In the genomic region with DNA sequence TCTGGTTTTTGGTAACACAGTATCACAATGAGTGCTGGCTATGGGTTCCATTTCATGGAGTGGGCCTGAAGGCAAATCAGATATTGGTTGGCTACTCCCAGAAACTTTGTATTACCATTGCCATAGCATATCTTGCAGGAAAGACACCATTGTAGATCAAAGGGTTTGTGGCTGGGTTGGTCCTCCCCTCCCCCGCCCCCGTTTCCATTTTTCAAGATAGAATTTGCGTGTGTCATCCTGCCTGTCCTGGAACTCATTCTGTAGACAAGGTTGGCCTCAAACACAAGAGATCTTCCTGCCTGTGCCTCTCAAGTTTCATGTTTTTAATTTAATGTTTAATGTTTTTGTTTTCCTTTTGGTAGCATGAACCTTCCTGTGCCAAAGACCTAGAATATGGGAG, we compare ENCODE assay signal across 24 mouse cellular contexts.
DNase-seq lines count a peak whose midpoint lies in the region; ATAC-seq and TF ChIP-seq lines count a peak whose summit lies in the region.
"Had no signal": no experiment of that assay in that cellular context is flagged by ENCODE, and none has a peak within 500 bp of the region (broad histone marks: within the 10 kb centered on the region; RNA-seq: fewer than 3 reads in every experiment).

No protein-coding gene starts in this region.

- no peak for TF ChIP-seq CTCF in CH12.LX (conservative IDR thresholded peaks at IDR 0.05 in 1 of 2, IDR thresholded peaks at IDR 0.05 in 1 of 2; ENCODE audit: low read depth in 2 of 2, low read length in 2 of 2)

- H3K79me2 ChIP-seq in CH12.LX (replicated peaks; ENCODE audit: control insufficient read depth, extremely low read depth, insufficient read depth, poor library complexity, severe bottlenecking), result peaks cover 86% of the 10 kb centered on the region

- TF ChIP-seq EP300 in CH12.LX (IDR thresholded peaks at IDR 0.05; ENCODE audit: low read length), result no peak

- peaks cover 26 to 73% of the 10 kb centered on the region in 2 experiments for H3K36me3 ChIP-seq in CH12.LX (replicated peaks in 1 of 2; ENCODE audit: control insufficient read depth in 1 of 2, insufficient read depth in 1 of 2, low read length in 1 of 2)

- TF ChIP-seq RAD21 in CH12.LX (IDR thresholded peaks at IDR 0.05; ENCODE audit: low read depth, low read length), result no peak

- peak; percentile 57 for ATAC-seq in inflammation-experienced regulatory T-cells, adult 6 months
- ATAC-seq in monocyte, adult 5-6 weeks (replicated peaks; ENCODE audit: insufficient number of reproducible peaks, low FRiP score, low TSS enrichment, poor library complexity, severe bottlenecking), result no peak
- ATAC-seq: forebrain, embryonic 13.5 days; forebrain, embryonic 16.5 days; hindbrain, embryonic 16.5 days had no signal

- peaks cover 13 to 71% of the 10 kb centered on the region in 2 experiments; a peak in 3 of 4 replicates for H3K4me1 ChIP-seq in CH12.LX (ENCODE audit: control insufficient read depth in 1 of 2, insufficient read depth in 2 of 2)

- no peak overlapping the region for H3K4me2 ChIP-seq in CH12.LX (ENCODE audit: insufficient read depth, low read depth, poor library complexity, severe bottlenecking)
- H3K4me2 ChIP-seq: forebrain, embryonic 13.5 days; heart, embryonic 13.5 days had no signal

- H3K27ac ChIP-seq in CH12.LX (ENCODE audit: insufficient read depth, low read depth), result 0 out of 2 replicates have a peak overlapping the region, but pooled peaks have one; percentile 7
- H3K27ac ChIP-seq: forebrain, embryonic 10.5 days; forebrain, embryonic 13.5 days; heart, adult 2 months; heart, embryonic 10.5 days; heart, embryonic 13.5 days had no signal

- dilution Hi-C loops in CH12.LX (cut with MboI; ENCODE audit: extremely low pct_ligation_motif_present, extremely low pct_unique_long_range_greater_than_20kb, low sequenced_read_pairs), result no loop called here

- no peak for TF ChIP-seq POLR2A in CH12.LX (IDR thresholded peaks at IDR 0.05; ENCODE audit: low read depth, low read length)

- peak; percentile 47 for DNase-seq in thymus, postnatal 0 days (ENCODE audit: low spot score)
- DNase-seq in thymus, postnatal 10 days (ENCODE audit: low spot score in 2 of 2), result no peak
- DNase-seq in CH12.LX (ENCODE audit: extremely low read depth), result no peak
- DNase-seq in urinary bladder, adult 18-20 months (ENCODE audit: low spot score in 2 of 2), result no peak
- DNase-seq in Muller cell, postnatal 12 days (ENCODE audit: inconsistent ontology term), result no peak
- DNase-seq: adrenal gland, postnatal 10 days; adrenal gland, postnatal 36 days; B cell, adult 2 months; cerebellum, adult 18-20 months; cerebellum, adult 9-10 months; cerebellum, postnatal 14 days; gastrocnemius, postnatal 10 days; gastrocnemius, postnatal 36 days; heart, adult 2 months; heart, postnatal 14 days; heart, postnatal 4 days had no signal

- H3K9ac ChIP-seq in CH12.LX (ENCODE audit: insufficient read depth, low read depth), result no peak overlapping the region
- H3K9ac ChIP-seq: forebrain, embryonic 13.5 days; heart, embryonic 13.5 days had no signal

- peaks cover 4% of the 10 kb centered on the region for H3K9me3 ChIP-seq in CH12.LX (replicated peaks; ENCODE audit: low read length)
- H3K9me3 ChIP-seq: forebrain, embryonic 10.5 days; forebrain, embryonic 13.5 days; heart, embryonic 10.5 days; heart, embryonic 13.5 days had no signal

- no peak overlapping the region for H3K4me3 ChIP-seq in CH12.LX (replicated peaks in 1 of 3; ENCODE audit: low read depth in 2 of 3, low read length in 2 of 3, poor library complexity in 1 of 3)
- H3K4me3 ChIP-seq: forebrain, embryonic 10.5 days; forebrain, embryonic 13.5 days; heart, adult 2 months; heart, embryonic 10.5 days; heart, embryonic 13.5 days had no signal

- H3K27me3 ChIP-seq in CH12.LX (replicated peaks), result no peaks in the 10 kb centered on the region
- H3K27me3 ChIP-seq: forebrain, embryonic 13.5 days; heart, embryonic 13.5 days had no signal

- in situ Hi-C loops in CH12.LX (cut with MboI; ENCODE audit: low pct_ligation_motif_present, low pct_unique_long_range_greater_than_20kb, low sequenced_read_pairs), result no loop called here

TF ChIP-seq in CH12.LX, 34 proteins besides CTCF, POLR2A, EP300 and RAD21:
- TF ChIP-seq CHD2 (IDR thresholded peaks at IDR 0.05; ENCODE audit: low read length), result peak; percentile 48
- TF ChIP-seq CHD1 (IDR thresholded peaks at IDR 0.05; ENCODE audit: low read depth, low read length), result no peak
